Mouse (Mus musculus) hindbrain, embryonic 14.5 days (tissue): Measurements from ENCODE around the gene Elk1. TPM values are rescaled to one million over a fixed set of nuclear protein-coding genes. Genes with fewer than 3 reads are reported as not detected.

Experiments used
- ATAC-seq: fragments of 200-750 bp; cut with Nextera tagmentation; 2 replicates; pipeline ENCODE4 v1.8.0; 2017; ENCODE audit warnings: moderate number of reproducible peaks, mild to moderate bottlenecking, moderate TSS enrichment, moderate library complexity; ENCODE audit not compliant: low FRiP score
- DNase-seq: peaks from one replicate; pipeline ENCODE4 v3.0.0-alpha.2; 2015; ENCODE audit warnings: low spot score
- H3K27ac ChIP-seq: fragments of 300-500 bp; sonication (generic); 2 replicates; pipeline ENCODE4 v1.5.1; 2014; ENCODE audit warnings: mild to moderate bottlenecking, moderate library complexity
- H3K27me3 ChIP-seq: fragments of 300-500 bp; sonication (generic); 2 replicates; pipeline ENCODE4 v1.6.1; 2014; ENCODE audit warnings: mild to moderate bottlenecking, low read length, mixed read lengths; ENCODE audit not compliant: control insufficient read depth, insufficient read depth
- H3K36me3 ChIP-seq: fragments of 300-500 bp; sonication (generic); replicated peaks from 2 replicates; pipeline ENCODE4 v1.6.1; 2014; ENCODE audit not compliant: control insufficient read depth, insufficient read depth
- H3K4me1 ChIP-seq: fragments of 300-500 bp; sonication (generic); replicated peaks from 2 replicates; pipeline ENCODE4 v1.6.1; 2014; ENCODE audit warnings: antibody characterized with exemption, low read length, mixed read lengths; ENCODE audit not compliant: control insufficient read depth, insufficient read depth
- H3K4me2 ChIP-seq: fragments of 300-500 bp; sonication (generic); replicated peaks from 2 replicates; pipeline ENCODE4 v1.6.1; 2014; ENCODE audit warnings: mild to moderate bottlenecking, moderate library complexity
- H3K4me3 ChIP-seq: fragments of 300-500 bp; sonication (generic); replicated peaks from 2 replicates; pipeline ENCODE4 v1.5.1; 2014; ENCODE audit warnings: mild to moderate bottlenecking, low read length
- H3K9ac ChIP-seq: fragments of 300-500 bp; sonication (generic); 2 replicates; pipeline ENCODE4 v1.6.1; 2014
- H3K9me3 ChIP-seq: fragments of 300-500 bp; sonication (generic); 2 replicates; pipeline ENCODE4 v1.6.1; 2016; ENCODE audit warnings: low read length; ENCODE audit not compliant: control insufficient read depth
- WGBS: fragments of 180-500 bp; shearing (Covaris S2); extraction: QIAGEN DNeasy Blood & Tissue Kit; methylation state at CpG from one replicate; pipeline ENCODE4 v1.1.7; 2014; 5-methylcytosine and 5-hydroxymethylcytosine counted together
- polyA plus RNA-seq: library from polyadenylated mRNA; unstranded; fragments of >200 nt; fragmentation: Nextera tagmentation; extraction: Ambion mirVana; gene quantifications from 2 replicates; pipeline ENCODE4 v1.2.1, GENCODE M21; 2014

The Elk1 gene
- polyA plus RNA-seq, 1 experiment from 2014 or later, result 10.1 TPM

- Histone ChIP-seq H3K27me3 (no peaks in the 10 kb centered on the region), H3K4me2 (peak overlapping the region; percentile 62), H3K4me1 (peaks cover 22% of the 10 kb centered on the region), H3K9me3 (no peaks in the 10 kb centered on the region), H3K36me3 (no peaks in the 10 kb centered on the region), H3K27ac (peak overlapping the region; percentile 57; the same call in 1 of the 2 replicates), H3K9ac (peak overlapping the region; percentile 20; the same call in 1 of the 2 replicates), H3K4me3 (peak overlapping the region; percentile 58)
- ATAC-seq, result no peak; the same call in 1 of the 2 replicates
- 41% methylated on average over 5 of the region's 5 CpGs for WGBS
- DNase-seq, result no peak
Observed at GRCm38 (mm10) chrX:20921366-20921765, 29.0 kb downstream of the Elk1 start.

- peak; percentile 87 for DNase-seq
- Histone ChIP-seq H3K4me3 (peak within 1 kb of the TSS; percentile 58), H3K4me2 (peak within 1 kb of the TSS; percentile 62), H3K36me3 (no peaks in the 10 kb centered on the region), H3K4me1 (peaks cover 22% of the 10 kb centered on the region), H3K9me3 (no peaks in the 10 kb centered on the region), H3K9ac (peak within 1 kb of the TSS; percentile 74), H3K27me3 (no peaks in the 10 kb centered on the region), H3K27ac (peak within 1 kb of the TSS; percentile 73)
- 16% methylated on average over 29 of the region's 44 CpGs for WGBS
- peak; percentile 97 for ATAC-seq
Observed at GRCm38 (mm10) chrX:20920844-20921364, 29.5 kb downstream of the Elk1 start, which contains the start of gene Syn1. Syn1 (minus strand) TSS chrX:20921004.

GRCm38 (mm10) chrX:20920249-20920843, 30.1 kb downstream of the Elk1 start:
- Histone ChIP-seq H3K9me3 (no peaks in the 10 kb centered on the region), H3K4me1 (peaks cover 22% of the 10 kb centered on the region), H3K4me3 (peak overlapping the region; percentile 58), H3K9ac (peak overlapping the region; percentile 74), H3K4me2 (peak overlapping the region; percentile 62), H3K36me3 (no peaks in the 10 kb centered on the region), H3K27me3 (no peaks in the 10 kb centered on the region), H3K27ac (peak overlapping the region; percentile 73)
- ATAC-seq, result peak; percentile 83
- DNase-seq, result no peak
- 25% methylated on average over 44 of the region's 49 CpGs for WGBS

GRCm38 (mm10) chrX:20915075-20915474, 35.3 kb downstream of the Elk1 start:
- ATAC-seq, result no peak
- Histone ChIP-seq H3K4me1 (peaks cover 22% of the 10 kb centered on the region), H3K4me2 (no peak overlapping the region)

GRCm38 (mm10) chrX:20913726-20914125, 36.7 kb downstream of the Elk1 start:
- Histone ChIP-seq H3K9me3 (no peaks in the 10 kb centered on the region), H3K27ac (no peak overlapping the region)

More at GRCm38 (mm10) chrX:20915075-20915474, 35.3 kb downstream of the Elk1 start:
- Histone ChIP-seq H3K27ac (no peak overlapping the region), H3K4me3 (no peak overlapping the region), H3K36me3 (no peaks in the 10 kb centered on the region), H3K9ac (no peak overlapping the region), H3K27me3 (no peaks in the 10 kb centered on the region), H3K9me3 (no peaks in the 10 kb centered on the region)
- no peak for DNase-seq

GRCm38 (mm10) chrX:20910074-20910473, 40.3 kb downstream of the Elk1 start:
- no peaks in the 10 kb centered on the region for H3K27me3 ChIP-seq
- H3K9ac ChIP-seq, result no peak overlapping the region
- WGBS, result 38% methylated on average over 3 of the region's 3 CpGs
- H3K9me3 ChIP-seq, result no peaks in the 10 kb centered on the region
- no peak overlapping the region for H3K4me3 ChIP-seq
- no peak for ATAC-seq
- H3K4me2 ChIP-seq, result no peak overlapping the region
- H3K27ac ChIP-seq, result no peak overlapping the region
- no peak for DNase-seq
- H3K36me3 ChIP-seq, result peaks cover 14% of the 10 kb centered on the region
- no peaks in the 10 kb centered on the region for H3K4me1 ChIP-seq

More at GRCm38 (mm10) chrX:20913726-20914125, 36.7 kb downstream of the Elk1 start:
- Histone ChIP-seq H3K4me3 (no peak overlapping the region), H3K36me3 (no peaks in the 10 kb centered on the region), H3K4me1 (peaks cover 13% of the 10 kb centered on the region), H3K9ac (no peak overlapping the region), H3K4me2 (no peak overlapping the region), H3K27me3 (no peaks in the 10 kb centered on the region)
- no peak for ATAC-seq
- no peak for DNase-seq
- 90% methylated on average over 6 of the region's 6 CpGs for WGBS

Other genes starting within 250 kb of the Elk1 start
- 81.4 and 91.6 TPM in 2 replicates for gene Usp11, start 246.7 kb downstream of the Elk1 start, polyA plus RNA-seq
- gene Araf, start 152.8 kb downstream of the Elk1 start, polyA plus RNA-seq, result 340 and 353 TPM in 2 replicates
- gene Timp1, start 80.4 kb downstream of the Elk1 start, polyA plus RNA-seq, result 4.3 and 5.3 TPM in 2 replicates
- 97.3 and 132 TPM in 2 replicates for gene Syn1, start 29.6 kb downstream of the Elk1 start, polyA plus RNA-seq
- gene Cfp, start 19.1 kb downstream of the Elk1 start, polyA plus RNA-seq, result 4.8 and 5.7 TPM in 2 replicates
- gene Uxt, start 11.4 kb upstream of the Elk1 start, polyA plus RNA-seq, result 23.3 and 28.6 TPM in 2 replicates
- 8.2 and 8.5 TPM in 2 replicates for gene Zfp182, start 111.7 kb upstream of the Elk1 start, polyA plus RNA-seq
- gene Spaca5, start 117.8 kb upstream of the Elk1 start, polyA plus RNA-seq, result not detected in 2 replicates
- 4.8 and 5.1 TPM in 2 replicates for gene Zfp300, start 138.9 kb upstream of the Elk1 start, polyA plus RNA-seq
- not detected in 2 replicates for gene Ssxa1, start 165.2 kb upstream of the Elk1 start, polyA plus RNA-seq
- gene Gm21876, start 225.0 kb upstream of the Elk1 start, polyA plus RNA-seq, result not detected in 2 replicates